Mouse (Mus musculus) mature B cell (primary cell): ENCODE data around the gene Immp2l.

ENCODE experiments used
- in situ Hi-C: fragments of 300-500 bp; cut with MboI; formaldehyde crosslinking; loops from 2 replicates; pipeline ENCODE4 v1.14.3; 2019

Immp2l gene

GRCm38 (mm10) chr12:41521671-41522070 lies 497.8 kb downstream of the Immp2l start:
- in situ Hi-C loops, result no loop called here

GRCm38 (mm10) chr12:41526688-41527087 lies 502.8 kb downstream of the Immp2l start:
- in situ Hi-C loops, result no loop called here

- in situ Hi-C loops, result no loop called here
Observed at GRCm38 (mm10) chr12:41528410-41528809, 504.5 kb downstream of the Immp2l start.

GRCm38 (mm10) chr12:41539989-41540388 lies 516.1 kb downstream of the Immp2l start:
- in situ Hi-C loops, result no loop called here

GRCm38 (mm10) chr12:41551578-41551977 lies 527.7 kb downstream of the Immp2l start:
- in situ Hi-C loops, result no loop called here

GRCm38 (mm10) chr12:41557832-41558231 lies 533.9 kb downstream of the Immp2l start:
- in situ Hi-C loops, result no loop called here

GRCm38 (mm10) chr12:41558956-41559735 lies 535.3 kb downstream of the Immp2l start:
- in situ Hi-C loops, result no loop called here

- in situ Hi-C loops, result no loop called here
Observed at GRCm38 (mm10) chr12:41565540-41566432, 541.9 kb downstream of the Immp2l start.

- in situ Hi-C loops, result no loop called here
Observed at GRCm38 (mm10) chr12:41566433-41566794, 542.5 kb downstream of the Immp2l start.

GRCm38 (mm10) chr12:41573754-41574153 lies 549.9 kb downstream of the Immp2l start:
- in situ Hi-C loops, result no loop called here

GRCm38 (mm10) chr12:41575221-41575620 lies 551.3 kb downstream of the Immp2l start:
- in situ Hi-C loops, result no loop called here

- in situ Hi-C loops, result no loop called here
Observed at GRCm38 (mm10) chr12:41593401-41593800, 569.5 kb downstream of the Immp2l start.

GRCm38 (mm10) chr12:41594037-41594436 lies 570.1 kb downstream of the Immp2l start:
- in situ Hi-C loops, result no loop called here

- in situ Hi-C loops, result no loop called here
Observed at GRCm38 (mm10) chr12:41615271-41615670, 591.4 kb downstream of the Immp2l start.

- in situ Hi-C loops, result no loop called here
Observed at GRCm38 (mm10) chr12:41621341-41621740, 597.5 kb downstream of the Immp2l start.

- in situ Hi-C loops, result no loop called here
Observed at GRCm38 (mm10) chr12:41643262-41643661, 619.4 kb downstream of the Immp2l start.

- in situ Hi-C loops, result no loop called here
Observed at GRCm38 (mm10) chr12:41644802-41645551, 621.1 kb downstream of the Immp2l start.

GRCm38 (mm10) chr12:41646956-41647575 lies 623.2 kb downstream of the Immp2l start:
- in situ Hi-C loops, result no loop called here

- in situ Hi-C loops, result no loop called here
Observed at GRCm38 (mm10) chr12:41647675-41648074, 623.8 kb downstream of the Immp2l start.

- in situ Hi-C loops, result no loop called here
Observed at GRCm38 (mm10) chr12:41649826-41650541, 626.1 kb downstream of the Immp2l start.

- in situ Hi-C loops, result no loop called here
Observed at GRCm38 (mm10) chr12:41668280-41668679, 644.4 kb downstream of the Immp2l start.
